Mouse (Mus musculus) megakaryocyte, embryonic 14.5 days (primary cell): Measurements from ENCODE around the gene Pdzrn3. TPM values are rescaled to one million over a fixed set of nuclear protein-coding genes. Genes with fewer than 3 reads are reported as not detected.

Experiments used
- H3K27me3 ChIP-seq: replicated peaks from 2 replicates; pipeline ENCODE3; 2012; ENCODE audit warnings: inconsistent platforms
- H3K36me3 ChIP-seq: replicated peaks from 2 replicates; pipeline ENCODE3; 2012; ENCODE audit warnings: low read length, inconsistent platforms, mixed read lengths
- H3K4me1 ChIP-seq: 2 replicates; pipeline ENCODE4 v1.6.1; 2012; ENCODE audit warnings: inconsistent platforms
- H3K4me3 ChIP-seq: replicated peaks from 2 replicates; pipeline ENCODE3; 2012; ENCODE audit warnings: moderate library complexity, mild to moderate bottlenecking, inconsistent platforms
- H3K9me3 ChIP-seq: 2 replicates; pipeline ENCODE4 v1.6.1; 2012; ENCODE audit warnings: inconsistent platforms
- FLI1 ChIP-seq: IDR thresholded peaks from 2 replicates; pipeline ENCODE4 v1.6.1; 2012; ENCODE audit warnings: low read length, inconsistent platforms, mixed read lengths
- GATA1 ChIP-seq: IDR thresholded peaks from 3 replicates; pipeline ENCODE4 v1.6.1; 2012; ENCODE audit warnings: mixed read lengths, low read length, inconsistent platforms, borderline replicate concordance
- polyA plus RNA-seq: library from polyadenylated mRNA; stranded (reverse); fragments of >175 nt; gene quantifications from 2 replicates; pipeline ENCODE4 v1.2.3, GENCODE M21; 2012; ENCODE audit warnings: low replicate concordance; ENCODE audit not compliant: insufficient read depth

Gene Pdzrn3
- not detected in 2 replicates for polyA plus RNA-seq

- Histone ChIP-seq H3K4me3 (peak within 1 kb of the TSS; percentile 73), H3K9me3 (peaks cover 3% of the 10 kb centered on the region; the same call in 1 of the 2 replicates), H3K4me1 (peaks cover 10% of the 10 kb centered on the region; the same call in 1 of the 2 replicates), H3K27me3 (peaks cover 33% of the 10 kb centered on the region), H3K36me3 (no peaks in the 10 kb centered on the region)
- TF ChIP-seq FLI1 = no peak
- TF ChIP-seq GATA1 = no peak
These were observed at the start of gene Pdzrn3 for GRCm38 (mm10) chr6:101377167-101377934. Gene Pdzrn3 (minus strand): TSS chr6:101377897.

- Histone ChIP-seq H3K27me3 (no peaks in the 10 kb centered on the region), H3K36me3 (no peaks in the 10 kb centered on the region), H3K9me3 (0 out of 2 replicates have a peak, but pooled peaks cover 2% of the 10 kb centered on the region), H3K4me1 (no peaks in the 10 kb centered on the region), H3K4me3 (no peak overlapping the region)
- TF ChIP-seq GATA1 (no peak), FLI1 (no peak)
These were observed 49.6 kb upstream of the Pdzrn3 start for GRCm38 (mm10) chr6:101427296-101427695.

- H3K4me1 ChIP-seq = no peaks in the 10 kb centered on the region
- 0 out of 2 replicates have a peak, but pooled peaks cover 2% of the 10 kb centered on the region for H3K9me3 ChIP-seq
- H3K27me3 ChIP-seq = no peaks in the 10 kb centered on the region
- TF ChIP-seq GATA1 (no peak), FLI1 (no peak)
- H3K36me3 ChIP-seq = no peaks in the 10 kb centered on the region
- no peak overlapping the region for H3K4me3 ChIP-seq
These were observed 48.6 kb upstream of the Pdzrn3 start for GRCm38 (mm10) chr6:101426301-101426700.

- Histone ChIP-seq H3K4me3 (no peak overlapping the region), H3K4me1 (no peaks in the 10 kb centered on the region), H3K27me3 (no peaks in the 10 kb centered on the region), H3K36me3 (no peaks in the 10 kb centered on the region), H3K9me3 (no peaks in the 10 kb centered on the region)
- no peak for TF ChIP-seq FLI1
- no peak for TF ChIP-seq GATA1
These were observed 44.6 kb upstream of the Pdzrn3 start for GRCm38 (mm10) chr6:101422084-101422954.

- Histone ChIP-seq H3K36me3 (no peaks in the 10 kb centered on the region), H3K9me3 (peaks cover 3% of the 10 kb centered on the region; the same call in 1 of the 2 replicates), H3K4me3 (no peak overlapping the region), H3K4me1 (no peaks in the 10 kb centered on the region), H3K27me3 (no peaks in the 10 kb centered on the region)
- no peak for TF ChIP-seq FLI1
- TF ChIP-seq GATA1 = no peak
These were observed 40.5 kb upstream of the Pdzrn3 start for GRCm38 (mm10) chr6:101418213-101418612.

GRCm38 (mm10) chr6:101411701-101412100 lies 34.0 kb upstream of the Pdzrn3 start:
- no peak overlapping the region for H3K4me3 ChIP-seq
- H3K9me3 ChIP-seq = peaks cover 6% of the 10 kb centered on the region; the same call in 1 of the 2 replicates
- no peaks in the 10 kb centered on the region for H3K36me3 ChIP-seq
- H3K4me1 ChIP-seq = no peaks in the 10 kb centered on the region
- no peak for TF ChIP-seq FLI1
- no peak for TF ChIP-seq GATA1
- no peaks in the 10 kb centered on the region for H3K27me3 ChIP-seq

- TF ChIP-seq GATA1 = no peak
- TF ChIP-seq FLI1 = no peak
- peaks cover 6% of the 10 kb centered on the region; the same call in 1 of the 2 replicates for H3K9me3 ChIP-seq
- no peaks in the 10 kb centered on the region for H3K36me3 ChIP-seq
- no peaks in the 10 kb centered on the region for H3K27me3 ChIP-seq
- H3K4me3 ChIP-seq = no peak overlapping the region
- no peaks in the 10 kb centered on the region for H3K4me1 ChIP-seq
These were observed 33.4 kb upstream of the Pdzrn3 start for GRCm38 (mm10) chr6:101411064-101411463.

- H3K9me3 ChIP-seq = 0 out of 2 replicates have a peak, but pooled peaks cover 8% of the 10 kb centered on the region
- no peaks in the 10 kb centered on the region for H3K27me3 ChIP-seq
- H3K4me1 ChIP-seq = no peaks in the 10 kb centered on the region
- H3K36me3 ChIP-seq = no peaks in the 10 kb centered on the region
- TF ChIP-seq GATA1 (no peak), FLI1 (no peak)
- H3K4me3 ChIP-seq = no peak overlapping the region
These were observed 19.0 kb upstream of the Pdzrn3 start for GRCm38 (mm10) chr6:101396711-101397110.

- H3K4me1 ChIP-seq = no peaks in the 10 kb centered on the region
- H3K9me3 ChIP-seq = 0 out of 2 replicates have a peak, but pooled peaks cover 8% of the 10 kb centered on the region
- no peak for TF ChIP-seq GATA1
- no peak for TF ChIP-seq FLI1
- no peaks in the 10 kb centered on the region for H3K36me3 ChIP-seq
- H3K4me3 ChIP-seq = no peak overlapping the region
- no peaks in the 10 kb centered on the region for H3K27me3 ChIP-seq
These were observed 18.2 kb upstream of the Pdzrn3 start for GRCm38 (mm10) chr6:101395908-101396307.

- H3K4me1 ChIP-seq = no peaks in the 10 kb centered on the region
- TF ChIP-seq GATA1 = no peak
- TF ChIP-seq FLI1 = no peak
- peaks cover 19% of the 10 kb centered on the region; the same call in 1 of the 2 replicates for H3K9me3 ChIP-seq
- H3K36me3 ChIP-seq = no peaks in the 10 kb centered on the region
- H3K27me3 ChIP-seq = no peaks in the 10 kb centered on the region
- H3K4me3 ChIP-seq = no peak overlapping the region
These were observed 15.1 kb upstream of the Pdzrn3 start for GRCm38 (mm10) chr6:101392801-101393117.
